Mouse (Mus musculus) layer of hippocampus, postnatal 25 days (tissue): ENCODE measurements at regions not wholly inside any gene's neighbourhood (a gene's known extent, or its start where the extent isn't known, plus 50 kb on each side); places are given as distances from the start of the nearest gene placed in this dataset.

Source experiments
- DNase-seq, 2 experiments: peaks; one replicate each; pipeline ENCODE4 v3.0.0; 2022; ENCODE audit warnings: mixed read lengths in 2 of 2, low spot score in 1 of 2; ENCODE audit errors: extremely low spot score in 1 of 2

GRCm38 (mm10) chr4:27845521-27845920 is 967.4 kb upstream of the Epha7 start:
- DNase-seq: peak in 1 of 2 experiments; percentile 16

GRCm38 (mm10) chr4:27846106-27846622 is 966.8 kb upstream of the Epha7 start:
- no peak for DNase-seq

- no peak for DNase-seq
Measured at GRCm38 (mm10) chr4:27856086-27856485, 956.8 kb upstream of the Epha7 start.

- no peak for DNase-seq
Measured at GRCm38 (mm10) chr4:27887262-27887954, 925.5 kb upstream of the Epha7 start.

- DNase-seq: no peak
Measured at GRCm38 (mm10) chr4:27896396-27896795, 916.5 kb upstream of the Epha7 start.

GRCm38 (mm10) chr4:27945351-27945750 is 867.6 kb upstream of the Epha7 start:
- no peak for DNase-seq

- no peak for DNase-seq
Measured at GRCm38 (mm10) chr4:27945768-27946167, 867.2 kb upstream of the Epha7 start.

- DNase-seq: no peak
Measured at GRCm38 (mm10) chr4:27949970-27950717, 862.8 kb upstream of the Epha7 start.

GRCm38 (mm10) chr4:27965046-27965681 is 847.8 kb upstream of the Epha7 start:
- DNase-seq: no peak

GRCm38 (mm10) chr4:27970569-27970968 is 842.4 kb upstream of the Epha7 start:
- DNase-seq: no peak

- no peak for DNase-seq
Measured at GRCm38 (mm10) chr4:27979210-27979771, 833.6 kb upstream of the Epha7 start.

- DNase-seq: no peak
Measured at GRCm38 (mm10) chr4:27979781-27980180, 833.1 kb upstream of the Epha7 start.

- no peak for DNase-seq
Measured at GRCm38 (mm10) chr4:27981309-27981708, 831.6 kb upstream of the Epha7 start.

- no peak for DNase-seq
Measured at GRCm38 (mm10) chr4:27987986-27988423, 824.9 kb upstream of the Epha7 start.

- DNase-seq: no peak
Measured at GRCm38 (mm10) chr4:27994411-27994810, 818.5 kb upstream of the Epha7 start.

- DNase-seq: no peak
Measured at GRCm38 (mm10) chr4:28001818-28002476, 811.0 kb upstream of the Epha7 start.
